Mouse (Mus musculus) brain, embryonic 14.5 days (tissue): ENCODE data around the gene Fbxo42. TPM values are rescaled to one million over a fixed set of nuclear protein-coding genes. Genes with fewer than 3 reads are reported as not detected.
A peak's percentile ranks its signal among the peaks of the same experiment; 100 is the strongest.

ENCODE experiments used
- DNase-seq: peaks from one replicate; pipeline ENCODE4 v3.0.0-alpha.2; 2011; ENCODE audit warnings: low read depth
- CTCF ChIP-seq: fragments of 200-500 bp; IDR thresholded peaks from 2 replicates; pipeline ENCODE4 v1.5.1; 2012; ENCODE audit warnings: inconsistent platforms, mild to moderate bottlenecking, moderate library complexity, borderline replicate concordance; ENCODE audit not compliant: insufficient read depth, insufficient read length; ENCODE audit errors: extremely low read depth
- POLR2A ChIP-seq: fragments of 200-500 bp; IDR thresholded peaks from 2 replicates; pipeline ENCODE4 v1.6.1; 2012; ENCODE audit warnings: mild to moderate bottlenecking, inconsistent platforms, borderline replicate concordance; ENCODE audit not compliant: poor library complexity, insufficient read depth, insufficient read length, severe bottlenecking; ENCODE audit errors: extremely low read depth
- polyA plus RNA-seq: library from polyadenylated mRNA; depleted of rRNA; stranded (reverse); fragments of >200 nt; gene quantifications from 2 replicates; pipeline ENCODE4 v1.2.3, GENCODE M21; 2012; rRNA removed

Fbxo42 gene
- 26.0 and 32.0 TPM in 2 replicates for polyA plus RNA-seq

GRCm38 (mm10) chr4:141147112-141148008 lies at the start of gene Fbxo42:
Gene Fbxo42, plus strand, starts transcription at chr4:141147913.
- TF ChIP-seq CTCF (peak; percentile 89), POLR2A (peak; percentile 94; the same call in 1 of the 2 replicates)
- peak; percentile 97 for DNase-seq

- TF ChIP-seq POLR2A (no peak), CTCF (no peak)
- no peak for DNase-seq
Observed at GRCm38 (mm10) chr4:141098935-141099334, 48.8 kb upstream of the Fbxo42 start.

GRCm38 (mm10) chr4:141099956-141100355 lies 47.8 kb upstream of the Fbxo42 start:
- TF ChIP-seq POLR2A (no peak), CTCF (no peak)
- no peak for DNase-seq

- DNase-seq, result no peak
- TF ChIP-seq CTCF (no peak), POLR2A (no peak)
Observed at GRCm38 (mm10) chr4:141101291-141101690, 46.4 kb upstream of the Fbxo42 start.

GRCm38 (mm10) chr4:141101855-141102254 lies 45.9 kb upstream of the Fbxo42 start:
- peak; percentile 50; the same call in 1 of the 2 replicates for TF ChIP-seq CTCF
- TF ChIP-seq POLR2A, result no peak
- no peak for DNase-seq

- TF ChIP-seq CTCF, result no peak
- no peak for TF ChIP-seq POLR2A
Observed at GRCm38 (mm10) chr4:141106526-141107183, 41.1 kb upstream of the Fbxo42 start.

GRCm38 (mm10) chr4:141108196-141108732 lies 39.4 kb upstream of the Fbxo42 start:
- peak; percentile 48 for DNase-seq
- TF ChIP-seq POLR2A (no peak), CTCF (no peak)

More at GRCm38 (mm10) chr4:141106526-141107183, 41.1 kb upstream of the Fbxo42 start:
- no peak for DNase-seq

- TF ChIP-seq CTCF (no peak), POLR2A (no peak)
- DNase-seq, result no peak
Observed at GRCm38 (mm10) chr4:141113831-141114230, 33.9 kb upstream of the Fbxo42 start.

- no peak for TF ChIP-seq CTCF
- no peak for TF ChIP-seq POLR2A
- DNase-seq, result no peak
Observed at GRCm38 (mm10) chr4:141114521-141114981, 33.2 kb upstream of the Fbxo42 start.

GRCm38 (mm10) chr4:141115398-141115797 lies 32.3 kb upstream of the Fbxo42 start:
- TF ChIP-seq POLR2A (no peak), CTCF (no peak)
- no peak for DNase-seq

GRCm38 (mm10) chr4:141118691-141119090 lies 29.0 kb upstream of the Fbxo42 start:
- DNase-seq, result no peak
- TF ChIP-seq CTCF (no peak), POLR2A (no peak)
